Mouse (Mus musculus) embryonic facial prominence, embryonic 11.5 days (tissue): Measurements from ENCODE around the gene Elf3. TPM values are rescaled to one million over a fixed set of nuclear protein-coding genes. Genes with fewer than 3 reads are reported as not detected.
"Not testable (repeated sequence)": the region's sequence is repeated elsewhere in the genome, so short reads cannot be mapped to it uniquely, and the experiment has no call there.

ENCODE experiments used
- ATAC-seq: fragments of 200-750 bp; cut with Nextera tagmentation; replicated peaks from 2 replicates; pipeline ENCODE4 v1.8.0; 2017; ENCODE audit warnings: low read depth; ENCODE audit not compliant: insufficient number of reproducible peaks, low FRiP score, low TSS enrichment
- DNase-seq: peaks from one replicate; pipeline ENCODE4 v3.0.0-alpha.2; 2015; ENCODE audit warnings: low spot score
- H3K27ac ChIP-seq: fragments of 300-500 bp; sonication (generic); replicated peaks from 2 replicates; pipeline ENCODE4 v1.5.1; 2014; ENCODE audit warnings: mild to moderate bottlenecking, low read depth, low read length, control low read depth
- H3K27me3 ChIP-seq: fragments of 300-500 bp; sonication (generic); 2 replicates; pipeline ENCODE4 v1.6.1; 2014; ENCODE audit warnings: mild to moderate bottlenecking, low read length, moderate library complexity, mixed read lengths; ENCODE audit not compliant: control insufficient read depth, insufficient read depth
- H3K36me3 ChIP-seq: fragments of 300-500 bp; sonication (generic); replicated peaks from 2 replicates; pipeline ENCODE4 v1.6.1; 2014; ENCODE audit warnings: low read depth, mild to moderate bottlenecking, low read length, moderate library complexity, mixed read lengths; ENCODE audit not compliant: control insufficient read depth, insufficient read depth
- H3K4me1 ChIP-seq: fragments of 300-500 bp; sonication (generic); 2 replicates; pipeline ENCODE4 v1.6.1; 2014; ENCODE audit warnings: low read length, mixed read lengths; ENCODE audit not compliant: control insufficient read depth, insufficient read depth
- H3K4me2 ChIP-seq: fragments of 300-500 bp; sonication (generic); 2 replicates; pipeline ENCODE4 v1.6.1; 2014; ENCODE audit warnings: low read depth, mild to moderate bottlenecking, control low read depth, low read length, moderate library complexity
- H3K4me3 ChIP-seq: fragments of 300-500 bp; sonication (generic); 2 replicates; pipeline ENCODE4 v1.5.1; 2014; ENCODE audit warnings: low read depth, low read length, control low read depth
- H3K9ac ChIP-seq: fragments of 300-500 bp; sonication (generic); replicated peaks from 2 replicates; pipeline ENCODE4 v1.6.1; 2014; ENCODE audit warnings: mild to moderate bottlenecking, control low read depth, low read length
- H3K9me3 ChIP-seq: fragments of 300-500 bp; sonication (generic); replicated peaks from 2 replicates; pipeline ENCODE4 v1.6.1; 2016; ENCODE audit warnings: mild to moderate bottlenecking, low read length, inconsistent platforms, mixed read lengths; ENCODE audit not compliant: control insufficient read depth
- WGBS: fragments of 180-500 bp; shearing (Covaris S2); extraction: QIAGEN DNeasy Blood & Tissue Kit; methylation state at CpG from one replicate; pipeline ENCODE4 v1.1.7; 2014; 5-methylcytosine and 5-hydroxymethylcytosine counted together
- polyA plus RNA-seq: library from polyadenylated mRNA; unstranded; fragments of >200 nt; fragmentation: Nextera tagmentation; extraction: Ambion mirVana; gene quantifications from 2 replicates; pipeline ENCODE4 v1.2.1, GENCODE M21; 2014

Elf3 gene
- polyA plus RNA-seq, 1 experiment from 2014 or later = 2.9 TPM

GRCm38 (mm10) chr1:135256299-135256698, 2.1 kb downstream of the Elf3 start:
- peaks cover 5% of the 10 kb centered on the region for H3K4me1 ChIP-seq
- WGBS = 78% methylated on average over 6 of the region's 6 CpGs

GRCm38 (mm10) chr1:135252854-135253253, 5.5 kb downstream of the Elf3 start:
- no peak overlapping the region for H3K4me2 ChIP-seq
- peak; percentile 26; the same call in 1 of the 2 replicates for ATAC-seq
- no peaks in the 10 kb centered on the region for H3K4me1 ChIP-seq
- H3K27ac ChIP-seq = no peak overlapping the region
- no peak overlapping the region for H3K4me3 ChIP-seq
- WGBS = 22% methylated on average over 4 of the region's 4 CpGs
- DNase-seq = peak; percentile 49
- H3K9ac ChIP-seq = no peak overlapping the region
- no peaks in the 10 kb centered on the region for H3K27me3 ChIP-seq
- no peaks in the 10 kb centered on the region for H3K36me3 ChIP-seq
- no peaks in the 10 kb centered on the region for H3K9me3 ChIP-seq

More at GRCm38 (mm10) chr1:135256299-135256698, 2.1 kb downstream of the Elf3 start:
- no peaks in the 10 kb centered on the region for H3K9me3 ChIP-seq
- no peak overlapping the region for H3K9ac ChIP-seq
- H3K27ac ChIP-seq = no peak overlapping the region
- no peak overlapping the region for H3K4me3 ChIP-seq
- no peak overlapping the region for H3K4me2 ChIP-seq
- H3K36me3 ChIP-seq = no peaks in the 10 kb centered on the region
- DNase-seq (no peak), ATAC-seq (no peak)
- no peaks in the 10 kb centered on the region for H3K27me3 ChIP-seq

- peak; percentile 27 for DNase-seq
- Histone ChIP-seq H3K9me3 (no peaks in the 10 kb centered on the region), H3K4me3 (no peak overlapping the region), H3K4me2 (no peak overlapping the region), H3K27ac (no peak overlapping the region), H3K9ac (no peak overlapping the region), H3K27me3 (no peaks in the 10 kb centered on the region), H3K4me1 (no peaks in the 10 kb centered on the region), H3K36me3 (no peaks in the 10 kb centered on the region)
- ATAC-seq = no peak
- WGBS = 62% methylated on average over 8 of the region's 8 CpGs
Measured at GRCm38 (mm10) chr1:135251405-135251804, 7.0 kb downstream of the Elf3 start.

GRCm38 (mm10) chr1:135250706-135251105, 7.7 kb downstream of the Elf3 start:
- Histone ChIP-seq H3K4me1 (no peaks in the 10 kb centered on the region), H3K4me2 (no peak overlapping the region), H3K27me3 (no peaks in the 10 kb centered on the region), H3K9me3 (no peaks in the 10 kb centered on the region), H3K4me3 (no peak overlapping the region), H3K9ac (no peak overlapping the region), H3K36me3 (no peaks in the 10 kb centered on the region), H3K27ac (no peak overlapping the region)
- 78% methylated on average over 2 of the region's 3 CpGs for WGBS
- ATAC-seq (no peak), DNase-seq (no peak)

GRCm38 (mm10) chr1:135248434-135248850, 9.9 kb downstream of the Elf3 start:
- H3K27me3 ChIP-seq = no peaks in the 10 kb centered on the region
- H3K4me2 ChIP-seq = peak overlapping the region; percentile 24; the same call in 1 of the 2 replicates
- H3K4me1 ChIP-seq = no peaks in the 10 kb centered on the region
- H3K9me3 ChIP-seq = no peaks in the 10 kb centered on the region
- no peak overlapping the region for H3K27ac ChIP-seq
- peak; percentile 40 for DNase-seq
- H3K4me3 ChIP-seq = no peak overlapping the region
- no peaks in the 10 kb centered on the region for H3K36me3 ChIP-seq
- H3K9ac ChIP-seq = no peak overlapping the region
- 8% methylated on average over 15 of the region's 15 CpGs for WGBS
- peak; percentile 50; the same call in 1 of the 2 replicates for ATAC-seq

GRCm38 (mm10) chr1:135244014-135244413, 14.4 kb downstream of the Elf3 start:
- H3K27ac ChIP-seq = no peak overlapping the region
- H3K4me3 ChIP-seq = no peak overlapping the region
- no peak for ATAC-seq
- no peak overlapping the region for H3K9ac ChIP-seq
- no peak overlapping the region for H3K4me2 ChIP-seq
- no peak for DNase-seq
- 83% methylated on average over 8 of the region's 8 CpGs for WGBS
- no peaks in the 10 kb centered on the region for H3K36me3 ChIP-seq
- no peaks in the 10 kb centered on the region for H3K4me1 ChIP-seq
- H3K27me3 ChIP-seq = no peaks in the 10 kb centered on the region
- no peaks in the 10 kb centered on the region for H3K9me3 ChIP-seq

- WGBS = 84% methylated on average over 4 of the region's 4 CpGs
- not testable (repeated sequence) for H3K27me3 ChIP-seq, H3K27ac ChIP-seq, H3K9me3 ChIP-seq, H3K9ac ChIP-seq, H3K4me3 ChIP-seq, DNase-seq, H3K36me3 ChIP-seq, H3K4me2 ChIP-seq, H3K4me1 ChIP-seq, ATAC-seq
Measured at GRCm38 (mm10) chr1:135240206-135240605, 18.2 kb downstream of the Elf3 start.

- Histone ChIP-seq H3K27ac (no peak overlapping the region), H3K4me2 (no peak overlapping the region), H3K9me3 (no peaks in the 10 kb centered on the region), H3K4me3 (no peak overlapping the region), H3K27me3 (no peaks in the 10 kb centered on the region), H3K4me1 (no peaks in the 10 kb centered on the region), H3K36me3 (no peaks in the 10 kb centered on the region), H3K9ac (no peak overlapping the region)
- 62% methylated on average over 12 of the region's 12 CpGs for WGBS
- no peak for DNase-seq
- no peak for ATAC-seq
Measured at GRCm38 (mm10) chr1:135237131-135237851, 21.1 kb downstream of the Elf3 start.
